Mouse (Mus musculus) yolk sac, embryonic 10.5 days (tissue): Measurements from ENCODE around the gene Metrn.
A peak's percentile ranks its signal among the peaks of the same experiment; 100 is the strongest.

Experiments used
- DNase-seq: peaks from one replicate; pipeline ENCODE4 v3.0.0-alpha.2; 2017; ENCODE audit warnings: low spot score

Metrn gene

GRCm38 (mm10) chr17:25796951-25797369, at the start of gene Metrn:
TSS of gene Metrn (minus strand) at chr17:25797136.
- peak; percentile 87 for DNase-seq

- DNase-seq: peak; percentile 90
These were observed 47.5 kb upstream of the Metrn start, which contains the start of gene Rhot2 for GRCm38 (mm10) chr17:25844396-25844901. TSS of gene Rhot2 (minus strand) at chr17:25844851.

GRCm38 (mm10) chr17:25843636-25844395, 46.9 kb upstream of the Metrn start:
- no peak for DNase-seq

GRCm38 (mm10) chr17:25843122-25843521, 46.2 kb upstream of the Metrn start:
- DNase-seq: no peak

GRCm38 (mm10) chr17:25842509-25842908, 45.6 kb upstream of the Metrn start:
- DNase-seq: no peak

- no peak for DNase-seq
These were observed 44.4 kb upstream of the Metrn start, which contains the start of gene Gm20683 for GRCm38 (mm10) chr17:25841117-25841880. TSS of gene Gm20683 (minus strand) at chr17:25841763.

- no peak for DNase-seq
These were observed 43.6 kb upstream of the Metrn start for GRCm38 (mm10) chr17:25840519-25840918.

- DNase-seq: peak; percentile 63
These were observed 42.7 kb upstream of the Metrn start for GRCm38 (mm10) chr17:25839455-25840235.

GRCm38 (mm10) chr17:25838904-25839303, 42.0 kb upstream of the Metrn start:
- DNase-seq: no peak

GRCm38 (mm10) chr17:25837533-25837932, 40.6 kb upstream of the Metrn start:
- no peak for DNase-seq

GRCm38 (mm10) chr17:25837076-25837410, 40.1 kb upstream of the Metrn start, which contains the start of gene Rhbdl1:
TSS of gene Rhbdl1 (minus strand) at chr17:25837295.
- peak; percentile 69 for DNase-seq

GRCm38 (mm10) chr17:25836397-25837075, 39.6 kb upstream of the Metrn start:
- DNase-seq: no peak

- DNase-seq: no peak
These were observed 38.9 kb upstream of the Metrn start for GRCm38 (mm10) chr17:25835816-25836215.

- DNase-seq: no peak
These were observed 38.4 kb upstream of the Metrn start for GRCm38 (mm10) chr17:25835301-25835700.

- no peak for DNase-seq
These were observed 37.8 kb upstream of the Metrn start for GRCm38 (mm10) chr17:25834595-25835222.

GRCm38 (mm10) chr17:25833961-25834594, 37.1 kb upstream of the Metrn start:
- DNase-seq: no peak

- DNase-seq: peak; percentile 98
These were observed 36.3 kb upstream of the Metrn start, which contains the start of gene Stub1 for GRCm38 (mm10) chr17:25833291-25833663. TSS of gene Stub1 (minus strand) at chr17:25833404.

- peak; percentile 100 for DNase-seq
These were observed 35.7 kb upstream of the Metrn start for GRCm38 (mm10) chr17:25832436-25833290.

- DNase-seq: no peak
These were observed 34.7 kb upstream of the Metrn start for GRCm38 (mm10) chr17:25831451-25832281.
